ENCODE assay signal across 17 mouse cellular contexts in the genomic region with DNA sequence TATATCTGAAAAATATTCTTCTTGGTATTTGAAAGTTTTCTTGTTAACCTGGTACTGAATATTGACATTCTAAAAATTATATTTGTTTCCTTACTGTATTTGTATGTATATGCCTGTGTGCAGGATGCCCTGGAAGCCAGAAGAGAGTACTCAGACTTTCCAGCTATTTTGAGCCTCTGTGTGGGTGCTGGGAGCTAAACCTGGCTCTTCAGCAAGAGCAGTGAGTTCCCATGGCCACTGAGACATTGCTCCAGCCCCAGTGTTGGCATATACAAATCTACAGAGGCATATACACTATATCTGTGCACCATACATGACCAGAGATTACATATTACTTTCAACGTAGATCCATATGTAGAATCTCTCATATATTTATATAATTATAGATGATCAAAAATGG.
A peak's percentile ranks its signal among the peaks of the same experiment; 100 is the strongest.
DNase-seq lines count a peak whose midpoint lies in the region; ATAC-seq lines count a peak whose summit lies in the region.
"Had no signal": no experiment of that assay in that cellular context is flagged by ENCODE, and none has a peak within 500 bp of the region (broad histone marks: within the 10 kb centered on the region; RNA-seq: fewer than 3 reads in every experiment).

No protein-coding gene starts in this region.

- ATAC-seq in frontal cortex, adult (ENCODE audit: low TSS enrichment): peak; percentile 95
- ATAC-seq: activated CD4-positive, CD25-positive, alpha-beta regulatory T cell, adult 4 months; forebrain, embryonic 13.5 days; forebrain, embryonic 16.5 days had no signal

- intact Hi-C loops in left cerebral cortex, postnatal 14 days (cut with DNase I): no loop called here
- intact Hi-C loops in left cerebral cortex, postnatal 10 days (cut with DNase I): no loop called here

- no peak for DNase-seq in frontal cortex, postnatal 10 days (ENCODE audit: low spot score in 2 of 2)
- DNase-seq in left cerebral cortex, postnatal 14 days (ENCODE audit: low spot score in 2 of 2): peak; percentile 18 to 64
- no peak for DNase-seq in left cerebral cortex, postnatal 10 days (ENCODE audit: extremely low spot score in 1 of 2, low spot score in 2 of 2)
- peak; percentile 23 to 31 for DNase-seq in right cerebral cortex, adult 2 months (ENCODE audit: low spot score in 2 of 2)
- no peak for DNase-seq in right cerebral cortex, postnatal 4 days
- DNase-seq: adrenal gland, adult 8-10 months; adrenal gland, postnatal 25 days; cerebellum, adult 18-20 months; cerebellum, adult 9-10 months; cerebellum, postnatal 14 days; gastrocnemius, adult 2 months; gastrocnemius, postnatal 14 days; heart, adult 11 months had no signal

Comparison
In these comparisons a context has a peak if more than half of its experiments do, and no peak if none do; other contexts are left out.
1. DNase-seq: peak in left cerebral cortex, postnatal 14 days (2 of 2) and right cerebral cortex, adult 2 months (2 of 2); none in frontal cortex, postnatal 10 days (0 of 2), left cerebral cortex, postnatal 10 days (0 of 2) and right cerebral cortex, postnatal 4 days (single experiment).